Mouse (Mus musculus) G1E (cell line): ENCODE measurements around the gene Nebl.

Experiments
- CTCF ChIP-seq: IDR thresholded peaks from 2 replicates; pipeline ENCODE4 v1.5.1; 2012; ENCODE audit warnings: low read depth, low read length, inconsistent platforms, mixed read lengths
- GATA1 ChIP-seq: IDR thresholded peaks from 2 replicates; pipeline ENCODE4 v1.6.1; 2012; ENCODE audit warnings: borderline replicate concordance, low read length, inconsistent platforms, mixed read lengths
- GATA2 ChIP-seq: IDR thresholded peaks from 2 replicates; pipeline ENCODE4 v1.6.1; 2012; ENCODE audit warnings: low read depth, low read length, inconsistent platforms, borderline replicate concordance
- POLR2AphosphoS5 ChIP-seq: IDR thresholded peaks from 2 replicates; pipeline ENCODE4 v1.6.1; 2012; ENCODE audit warnings: low read depth, low read length, inconsistent platforms; ENCODE audit not compliant: insufficient replicate concordance

DNA sequence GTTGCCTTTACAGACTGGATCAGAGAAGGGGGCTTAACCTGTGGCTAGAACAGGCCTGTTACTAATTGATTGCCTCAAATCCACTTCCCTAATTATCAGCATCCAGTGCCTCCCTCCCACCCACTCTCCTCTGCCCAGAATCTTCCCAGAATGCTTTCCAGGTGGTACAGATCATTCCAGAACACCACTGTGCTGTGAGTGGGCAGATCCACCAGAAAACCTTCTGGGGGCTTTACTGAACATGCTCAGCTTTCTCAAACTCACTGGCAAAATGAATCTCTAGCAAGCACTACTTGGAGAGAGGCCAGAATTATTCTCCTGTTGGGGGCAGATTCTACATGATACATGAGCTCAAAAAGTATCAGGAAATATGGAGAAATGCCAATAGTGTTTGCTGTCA lies 277.6 kb downstream of the Nebl start:
- TF ChIP-seq CTCF (no peak), GATA1 (no peak), POLR2AphosphoS5 (no peak), GATA2 (no peak)
